Mouse (Mus musculus): ENCODE measurements around the gene Mrtfb. TPM values are rescaled to one million over a fixed set of nuclear protein-coding genes. Genes with fewer than 3 reads are reported as not detected.
A peak's percentile ranks its signal among the peaks of the same experiment; 100 is the strongest.

Mrtfb gene
- polyA plus RNA-seq, 1 experiment from 2014 or later: 22.5 TPM

DNA sequence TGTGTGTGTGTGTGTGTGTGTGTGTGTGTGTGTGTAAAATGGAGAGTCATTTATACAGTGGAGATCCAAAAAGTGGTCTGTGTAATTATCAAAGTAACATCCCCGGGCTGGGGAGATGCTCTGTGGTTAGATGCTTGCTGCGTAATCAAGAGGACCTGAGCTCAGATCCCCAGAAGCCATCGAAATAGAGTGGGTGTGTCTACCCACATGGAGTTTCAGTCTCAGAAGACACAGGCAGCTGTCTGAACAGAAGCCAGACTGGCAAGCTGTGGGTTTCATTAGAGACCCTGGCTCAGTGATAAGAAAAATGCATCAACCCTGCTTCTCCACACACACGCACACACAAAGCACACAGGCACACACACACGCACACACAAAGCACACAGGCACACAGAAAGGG lies 171.8 kb downstream of the Mrtfb start:
- H3K4me1 ChIP-seq: no peaks in the 10 kb centered on the region
- ATAC-seq (ENCODE audit: insufficient read depth, low FRiP score, low read depth): no peak
- no peak overlapping the region for H3K4me3 ChIP-seq (replicated peaks)
- H3K9me3 ChIP-seq: no peaks in the 10 kb centered on the region
- H3K36me3 ChIP-seq: no peaks in the 10 kb centered on the region
- H3K27me3 ChIP-seq (replicated peaks): no peaks in the 10 kb centered on the region
- no peak overlapping the region for H3K27ac ChIP-seq
- WGBS: 68% methylated on average over 5 of the region's 5 CpGs
- no peak overlapping the region for H3K9ac ChIP-seq
- no peak overlapping the region for H3K4me2 ChIP-seq

DNA sequence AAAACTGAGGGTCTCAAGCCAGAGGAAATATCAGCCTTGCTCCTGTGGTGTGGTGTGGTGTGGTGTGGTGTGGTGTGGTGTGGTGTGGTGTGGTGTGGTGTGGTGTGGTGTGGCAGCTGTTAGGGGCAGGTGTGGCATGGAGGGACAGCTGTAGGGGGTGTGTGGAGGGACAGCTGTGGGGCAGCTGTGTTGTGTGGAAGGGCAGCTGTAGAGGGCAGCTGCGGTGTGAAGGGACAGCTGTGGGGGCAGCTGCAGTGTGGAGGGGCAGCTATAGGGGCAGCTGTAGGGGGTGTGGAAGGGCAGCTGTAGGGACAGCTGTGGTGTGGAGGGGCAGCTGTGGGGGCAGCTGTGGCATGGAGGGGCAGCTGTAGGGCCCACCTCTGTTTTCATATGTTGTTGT lies 172.5 kb downstream of the Mrtfb start:
- H3K9ac ChIP-seq: no peak overlapping the region
- no peaks in the 10 kb centered on the region for H3K27me3 ChIP-seq (replicated peaks)
- H3K4me2 ChIP-seq: no peak overlapping the region
- H3K36me3 ChIP-seq: no peaks in the 10 kb centered on the region
- no peak for ATAC-seq (ENCODE audit: insufficient read depth, low FRiP score, low read depth)
- 85% methylated on average over 1 of the region's 1 CpGs for WGBS
- H3K27ac ChIP-seq: no peak overlapping the region
- H3K9me3 ChIP-seq: no peaks in the 10 kb centered on the region
- H3K4me3 ChIP-seq (replicated peaks): no peak overlapping the region
- no peaks in the 10 kb centered on the region for H3K4me1 ChIP-seq

DNA sequence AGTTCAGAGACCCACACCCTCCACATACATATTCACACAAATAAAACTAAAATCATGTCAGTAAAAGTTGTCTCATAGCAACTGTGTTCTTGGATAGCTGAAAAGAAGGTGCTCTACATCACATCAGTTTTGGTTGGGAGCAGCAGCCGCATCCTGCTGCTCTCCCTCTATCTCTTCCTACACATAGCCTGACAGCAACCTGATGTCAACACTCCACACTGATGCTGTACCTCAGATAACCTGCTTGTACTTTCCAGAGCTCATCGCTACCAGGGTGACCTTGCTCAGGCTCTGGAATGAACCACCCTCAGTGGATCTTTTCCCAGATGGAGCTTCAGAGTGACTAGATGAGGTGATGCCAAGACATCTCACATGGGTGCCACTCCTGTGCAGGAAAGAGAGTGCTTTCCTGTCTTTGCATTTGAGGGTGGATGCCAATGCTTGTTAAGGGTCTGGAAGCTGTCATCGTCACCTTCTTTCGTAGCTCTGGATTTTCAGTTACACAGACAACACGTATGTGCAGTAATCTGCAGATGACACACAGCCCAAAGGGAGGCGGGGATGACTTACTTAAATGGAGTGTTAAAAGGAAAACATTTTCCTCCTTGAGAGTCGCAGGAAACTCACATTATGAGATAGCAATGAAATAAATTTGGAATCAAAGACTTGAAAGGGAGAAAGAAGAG lies 173.8 kb downstream of the Mrtfb start:
- H3K4me3 ChIP-seq (replicated peaks): no peak overlapping the region
- H3K9me3 ChIP-seq: no peaks in the 10 kb centered on the region
- no peaks in the 10 kb centered on the region for H3K27me3 ChIP-seq (replicated peaks)
- WGBS: 80% methylated on average over 7 of the region's 7 CpGs
- H3K4me2 ChIP-seq: no peak overlapping the region
- H3K27ac ChIP-seq: no peak overlapping the region
- H3K9ac ChIP-seq: no peak overlapping the region
- no peaks in the 10 kb centered on the region for H3K4me1 ChIP-seq
- no peak for ATAC-seq (ENCODE audit: insufficient read depth, low FRiP score, low read depth)
- no peaks in the 10 kb centered on the region for H3K36me3 ChIP-seq

DNA sequence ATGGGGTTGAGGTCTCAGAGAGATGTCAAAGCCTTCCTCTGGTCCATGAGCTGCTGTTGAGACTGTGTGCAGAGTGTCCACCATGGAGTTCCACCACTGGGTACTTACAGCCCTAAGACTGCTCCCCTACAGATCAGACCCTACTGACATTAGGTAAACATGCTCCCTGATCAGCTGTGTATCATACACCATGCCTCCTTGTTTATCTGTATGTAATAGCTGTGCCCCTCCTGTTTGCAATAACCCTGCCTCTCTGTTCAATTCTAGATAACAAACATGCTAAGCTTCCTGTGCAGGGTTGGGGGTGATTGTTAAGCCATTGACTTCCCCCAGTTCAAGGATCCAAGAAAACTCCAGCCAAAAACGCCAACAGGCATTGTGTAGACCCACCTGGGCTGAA lies 174.7 kb downstream of the Mrtfb start:
- H3K27ac ChIP-seq: no peak overlapping the region
- H3K4me3 ChIP-seq (replicated peaks): no peak overlapping the region
- WGBS: 51% methylated on average over 1 of the region's 1 CpGs
- no peaks in the 10 kb centered on the region for H3K9me3 ChIP-seq
- peak; percentile 58; the same call in 1 of the 2 replicates for ATAC-seq (ENCODE audit: insufficient read depth, low FRiP score, low read depth)
- no peaks in the 10 kb centered on the region for H3K4me1 ChIP-seq
- no peak overlapping the region for H3K4me2 ChIP-seq
- no peaks in the 10 kb centered on the region for H3K36me3 ChIP-seq
- H3K9ac ChIP-seq: no peak overlapping the region
- H3K27me3 ChIP-seq (replicated peaks): no peaks in the 10 kb centered on the region

DNA sequence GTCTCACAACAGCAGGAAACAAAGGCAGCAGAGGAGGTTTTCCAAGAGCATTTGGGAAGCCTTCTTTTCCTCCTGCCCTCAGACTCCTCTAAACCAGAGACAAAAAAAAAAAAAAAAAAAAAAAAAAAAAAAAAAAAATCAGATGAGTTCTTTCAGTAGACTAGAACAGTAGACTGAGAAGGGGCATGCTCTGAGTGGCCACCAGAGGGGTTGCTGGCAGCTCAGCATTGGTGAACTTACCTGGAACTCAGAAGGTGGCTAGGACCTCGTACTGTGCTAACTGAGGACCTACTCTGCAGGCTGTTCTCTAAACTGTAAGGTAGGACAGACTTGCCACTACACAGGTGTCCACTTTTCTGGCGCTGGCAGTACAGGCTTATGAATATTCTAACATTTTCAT lies 179.3 kb downstream of the Mrtfb start:
- H3K9ac ChIP-seq: no peak overlapping the region
- ATAC-seq (ENCODE audit: insufficient read depth, low FRiP score, low read depth): no peak

DNA sequence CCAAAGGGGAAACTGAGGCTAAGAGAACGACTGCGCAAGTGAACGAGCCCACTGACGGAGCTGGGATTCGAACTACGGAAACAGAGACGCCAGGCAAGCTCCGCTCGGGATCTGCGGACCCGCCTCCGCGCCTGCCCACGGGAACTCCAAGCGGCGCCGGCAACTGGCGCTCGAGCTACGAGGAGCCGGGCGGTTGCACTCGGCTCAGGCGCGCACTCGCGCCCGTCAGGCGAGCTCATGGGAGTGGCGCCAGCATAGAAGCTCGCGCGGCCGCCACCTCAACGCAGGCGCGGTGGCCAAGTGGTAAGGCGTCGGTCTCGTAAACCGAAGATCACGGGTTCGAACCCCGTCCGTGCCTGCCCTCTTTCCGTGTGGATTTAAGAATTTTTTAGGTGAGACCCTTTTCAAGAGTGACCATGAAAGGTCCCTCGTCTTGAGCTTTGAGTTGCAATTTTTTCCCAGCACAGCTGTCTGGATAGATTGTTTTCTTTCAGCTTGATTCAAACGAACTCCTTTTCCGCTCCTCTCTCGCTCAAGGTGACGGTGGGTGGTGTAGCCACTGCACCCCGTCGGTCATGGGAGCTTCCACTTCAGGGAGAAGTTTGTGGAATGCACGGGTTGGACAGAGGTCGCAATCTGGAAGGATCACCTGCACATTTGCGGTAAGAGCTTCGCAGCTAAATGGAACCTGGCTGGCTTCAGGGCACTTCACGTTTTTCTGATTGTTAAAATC lies 180.9 kb downstream of the Mrtfb start:
- ATAC-seq (ENCODE audit: insufficient read depth, low FRiP score, low read depth): peak; percentile 96
- Histone ChIP-seq H3K27me3 (replicated peaks) (no peaks in the 10 kb centered on the region), H3K4me1 (no peaks in the 10 kb centered on the region), H3K36me3 (no peaks in the 10 kb centered on the region), H3K9me3 (no peaks in the 10 kb centered on the region), H3K9ac (peak overlapping the region; percentile 54; the same call in 1 of the 2 replicates), H3K27ac (peak overlapping the region; percentile 74), H3K4me3 (replicated peaks) (peak overlapping the region; percentile 63), H3K4me2 (peak overlapping the region; percentile 77)
- under 1% methylated on average over 58 of the region's 58 CpGs for WGBS

More for the DNA sequence above, 179.3 kb downstream of the Mrtfb start:
- H3K27me3 ChIP-seq (replicated peaks): no peaks in the 10 kb centered on the region
- no peaks in the 10 kb centered on the region for H3K9me3 ChIP-seq
- no peaks in the 10 kb centered on the region for H3K4me1 ChIP-seq
- no peak overlapping the region for H3K4me2 ChIP-seq
- H3K36me3 ChIP-seq: no peaks in the 10 kb centered on the region
- 81% methylated on average over 2 of the region's 2 CpGs for WGBS
- H3K4me3 ChIP-seq (replicated peaks): no peak overlapping the region
- no peak overlapping the region for H3K27ac ChIP-seq

DNA sequence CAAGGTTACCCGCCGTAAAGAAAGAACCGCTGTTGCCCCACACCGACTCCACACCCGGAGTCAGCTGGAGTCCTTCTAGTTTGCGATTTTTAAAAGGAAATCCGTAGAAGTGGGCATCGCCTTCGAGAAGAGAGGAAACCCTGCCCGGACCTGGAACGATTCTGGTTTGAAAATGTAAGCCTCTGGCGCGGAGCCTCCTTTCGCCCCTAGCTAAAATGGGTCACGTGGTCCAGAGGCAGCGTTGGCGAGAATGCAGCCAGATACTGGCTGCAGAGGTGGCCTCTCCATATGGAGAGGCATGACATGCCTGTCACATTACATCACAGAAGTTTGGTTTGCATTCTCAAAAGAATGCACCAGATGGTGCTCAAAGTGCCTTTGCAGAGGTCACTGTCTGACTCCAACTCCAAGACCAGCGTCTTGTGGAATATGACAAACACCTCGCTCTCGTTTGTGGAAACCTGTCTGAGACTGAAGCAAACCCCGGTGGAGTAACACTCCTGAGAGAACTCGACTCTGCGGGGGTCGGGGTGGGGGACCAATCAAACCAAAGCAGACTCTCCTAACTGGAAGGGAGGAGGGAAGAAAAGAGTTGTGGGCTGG lies 181.6 kb downstream of the Mrtfb start:
- H3K4me2 ChIP-seq: peak overlapping the region; percentile 77
- peak overlapping the region; percentile 54; the same call in 1 of the 2 replicates for H3K9ac ChIP-seq
- peak; percentile 42 for ATAC-seq (ENCODE audit: insufficient read depth, low FRiP score, low read depth)
- H3K9me3 ChIP-seq: no peaks in the 10 kb centered on the region
- WGBS: under 1% methylated on average over 24 of the region's 24 CpGs
- no peaks in the 10 kb centered on the region for H3K4me1 ChIP-seq
- no peaks in the 10 kb centered on the region for H3K27me3 ChIP-seq (replicated peaks)
- peak overlapping the region; percentile 63 for H3K4me3 ChIP-seq (replicated peaks)
- no peaks in the 10 kb centered on the region for H3K36me3 ChIP-seq
- H3K27ac ChIP-seq: peak overlapping the region; percentile 74

DNA sequence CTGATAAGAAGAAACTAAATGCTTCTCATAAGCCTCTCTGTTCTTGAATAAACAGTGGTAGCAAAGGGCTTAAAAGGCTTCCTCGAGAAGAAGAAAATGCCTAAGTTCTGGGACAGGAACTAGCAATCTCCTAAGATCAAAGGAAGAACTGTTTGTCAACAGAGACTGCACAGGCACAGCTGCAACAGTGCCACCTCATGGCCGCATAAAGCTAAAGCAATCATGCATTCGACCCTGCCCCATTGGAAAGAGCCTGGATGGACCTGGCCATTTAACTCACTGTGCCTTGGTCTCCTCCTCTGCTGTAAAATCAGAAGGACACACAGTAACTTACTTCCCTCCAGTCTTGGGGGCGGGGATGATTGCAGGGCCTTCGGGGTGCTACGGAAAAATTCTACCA lies 184.2 kb downstream of the Mrtfb start:
- no peak overlapping the region for H3K9ac ChIP-seq

DNA sequence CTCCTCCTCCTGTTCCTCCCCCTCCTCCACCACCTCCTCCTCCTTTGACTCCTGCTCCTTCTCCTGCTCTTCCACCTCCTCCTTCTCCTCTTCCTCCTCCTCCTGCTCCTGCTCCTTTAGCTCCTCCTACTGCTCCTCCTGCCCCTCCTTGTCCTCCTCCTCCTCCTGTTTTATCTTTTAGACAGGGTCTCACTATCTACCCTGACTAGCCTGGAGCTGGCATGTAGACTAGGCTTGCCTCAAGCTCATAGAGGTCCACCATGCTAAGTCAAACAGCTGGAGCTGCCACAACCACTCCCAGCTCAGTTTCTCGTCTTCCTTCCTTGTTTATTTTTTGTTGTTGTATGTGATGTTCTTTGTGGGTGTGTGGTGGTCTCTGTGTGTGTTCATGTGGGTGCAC lies 187.5 kb downstream of the Mrtfb start:
- Histone ChIP-seq H3K9me3 (no peaks in the 10 kb centered on the region), H3K27ac (no peak overlapping the region), H3K4me1 (peaks cover 8% of the 10 kb centered on the region), H3K4me3 (replicated peaks) (no peak overlapping the region), H3K4me2 (no peak overlapping the region), H3K27me3 (replicated peaks) (no peaks in the 10 kb centered on the region), H3K9ac (no peak overlapping the region), H3K36me3 (no peaks in the 10 kb centered on the region)
- ATAC-seq (ENCODE audit: insufficient read depth, low FRiP score, low read depth): no peak
- WGBS: 52% methylated on average over 1 of the region's 1 CpGs

More for the DNA sequence above, 184.2 kb downstream of the Mrtfb start:
- Histone ChIP-seq H3K4me1 (no peaks in the 10 kb centered on the region), H3K27ac (no peak overlapping the region), H3K4me2 (no peak overlapping the region), H3K9me3 (no peaks in the 10 kb centered on the region), H3K27me3 (replicated peaks) (no peaks in the 10 kb centered on the region), H3K4me3 (replicated peaks) (no peak overlapping the region), H3K36me3 (no peaks in the 10 kb centered on the region)
- no peak for ATAC-seq (ENCODE audit: insufficient read depth, low FRiP score, low read depth)
- WGBS: 40% methylated on average over 6 of the region's 6 CpGs

DNA sequence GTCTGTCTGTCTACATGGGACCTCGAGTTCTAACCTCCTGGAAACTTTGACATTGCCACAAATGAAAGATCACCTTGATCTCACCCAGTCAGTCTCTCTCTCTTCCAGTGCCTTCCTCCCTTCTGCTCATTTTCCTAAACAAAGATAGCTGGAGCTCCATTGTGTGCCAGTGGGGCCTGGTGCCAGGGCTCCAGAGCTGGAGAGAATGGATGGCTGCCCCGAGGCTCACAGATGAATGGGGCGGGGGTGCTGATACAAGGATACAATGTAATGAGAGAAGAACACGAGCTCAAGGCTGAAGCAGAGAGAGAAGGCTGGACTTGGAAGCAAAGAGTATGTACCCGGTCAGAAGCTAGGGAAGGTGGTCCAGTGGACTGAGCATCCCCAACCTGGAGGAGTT lies 189.2 kb downstream of the Mrtfb start:
- H3K4me1 ChIP-seq: peaks cover 13% of the 10 kb centered on the region
- no peak for ATAC-seq (ENCODE audit: insufficient read depth, low FRiP score, low read depth)
- H3K27me3 ChIP-seq (replicated peaks): no peaks in the 10 kb centered on the region
- WGBS: 61% methylated on average over 5 of the region's 5 CpGs
- no peak overlapping the region for H3K4me2 ChIP-seq
- H3K4me3 ChIP-seq (replicated peaks): no peak overlapping the region
- H3K9me3 ChIP-seq: no peaks in the 10 kb centered on the region
- H3K36me3 ChIP-seq: no peaks in the 10 kb centered on the region
- H3K9ac ChIP-seq: no peak overlapping the region
- H3K27ac ChIP-seq: no peak overlapping the region

DNA sequence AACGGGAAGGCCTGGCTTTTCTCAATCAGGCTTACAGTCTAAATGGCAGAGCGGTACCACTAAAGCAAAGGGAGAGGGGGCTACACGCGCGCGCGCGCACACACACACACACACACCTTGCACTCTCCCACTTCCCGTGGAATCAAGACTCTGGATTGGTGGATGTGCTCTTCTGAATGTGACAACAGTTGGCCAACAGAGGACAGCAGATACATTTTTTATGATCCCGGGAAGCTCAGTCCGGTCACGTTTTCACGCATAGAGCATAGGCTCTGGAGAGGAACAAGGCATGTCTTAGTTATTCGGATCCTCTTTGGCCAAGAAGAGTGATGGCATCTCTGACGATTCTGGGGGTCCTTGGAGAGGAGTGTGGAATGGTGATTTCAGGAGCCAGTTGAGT lies 190.2 kb downstream of the Mrtfb start:
- Histone ChIP-seq H3K36me3 (no peaks in the 10 kb centered on the region), H3K9me3 (no peaks in the 10 kb centered on the region), H3K4me2 (peak overlapping the region; percentile 96), H3K4me3 (replicated peaks) (peak overlapping the region; percentile 79), H3K9ac (no peak overlapping the region), H3K4me1 (peaks cover 13% of the 10 kb centered on the region), H3K27ac (no peak overlapping the region), H3K27me3 (replicated peaks) (no peaks in the 10 kb centered on the region)
- ATAC-seq (ENCODE audit: insufficient read depth, low FRiP score, low read depth): no peak
- 24% methylated on average over 15 of the region's 15 CpGs for WGBS

DNA sequence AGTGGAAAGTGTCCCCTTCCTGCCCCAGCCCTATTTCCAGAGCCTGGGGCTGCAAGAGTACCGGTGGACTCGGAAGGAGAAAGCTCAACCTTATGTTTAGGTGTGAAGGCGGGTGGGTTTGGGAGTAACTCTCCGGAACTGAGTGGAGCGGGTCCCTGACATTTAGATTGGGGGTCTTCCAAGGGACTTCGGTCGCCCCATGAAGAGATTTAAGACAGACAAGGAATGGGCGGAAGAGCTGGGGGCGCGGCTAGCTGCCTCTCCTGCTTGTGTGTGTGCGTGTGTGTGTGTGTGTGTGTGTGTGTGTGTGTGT lies 190.6 kb downstream of the Mrtfb start:
- H3K9me3 ChIP-seq: no peaks in the 10 kb centered on the region
- no peak for ATAC-seq (ENCODE audit: insufficient read depth, low FRiP score, low read depth)
- H3K9ac ChIP-seq: no peak overlapping the region
- 4% methylated on average over 11 of the region's 11 CpGs for WGBS
- H3K27me3 ChIP-seq (replicated peaks): no peaks in the 10 kb centered on the region
- peak overlapping the region; percentile 79 for H3K4me3 ChIP-seq (replicated peaks)
- no peaks in the 10 kb centered on the region for H3K36me3 ChIP-seq
- peak overlapping the region; percentile 96 for H3K4me2 ChIP-seq
- H3K4me1 ChIP-seq: peaks cover 13% of the 10 kb centered on the region
- H3K27ac ChIP-seq: no peak overlapping the region

Measured in stomach, embryonic 15.5 days (tissue).